ENCODE assay signal across 9 mouse cellular contexts in the genomic region with DNA sequence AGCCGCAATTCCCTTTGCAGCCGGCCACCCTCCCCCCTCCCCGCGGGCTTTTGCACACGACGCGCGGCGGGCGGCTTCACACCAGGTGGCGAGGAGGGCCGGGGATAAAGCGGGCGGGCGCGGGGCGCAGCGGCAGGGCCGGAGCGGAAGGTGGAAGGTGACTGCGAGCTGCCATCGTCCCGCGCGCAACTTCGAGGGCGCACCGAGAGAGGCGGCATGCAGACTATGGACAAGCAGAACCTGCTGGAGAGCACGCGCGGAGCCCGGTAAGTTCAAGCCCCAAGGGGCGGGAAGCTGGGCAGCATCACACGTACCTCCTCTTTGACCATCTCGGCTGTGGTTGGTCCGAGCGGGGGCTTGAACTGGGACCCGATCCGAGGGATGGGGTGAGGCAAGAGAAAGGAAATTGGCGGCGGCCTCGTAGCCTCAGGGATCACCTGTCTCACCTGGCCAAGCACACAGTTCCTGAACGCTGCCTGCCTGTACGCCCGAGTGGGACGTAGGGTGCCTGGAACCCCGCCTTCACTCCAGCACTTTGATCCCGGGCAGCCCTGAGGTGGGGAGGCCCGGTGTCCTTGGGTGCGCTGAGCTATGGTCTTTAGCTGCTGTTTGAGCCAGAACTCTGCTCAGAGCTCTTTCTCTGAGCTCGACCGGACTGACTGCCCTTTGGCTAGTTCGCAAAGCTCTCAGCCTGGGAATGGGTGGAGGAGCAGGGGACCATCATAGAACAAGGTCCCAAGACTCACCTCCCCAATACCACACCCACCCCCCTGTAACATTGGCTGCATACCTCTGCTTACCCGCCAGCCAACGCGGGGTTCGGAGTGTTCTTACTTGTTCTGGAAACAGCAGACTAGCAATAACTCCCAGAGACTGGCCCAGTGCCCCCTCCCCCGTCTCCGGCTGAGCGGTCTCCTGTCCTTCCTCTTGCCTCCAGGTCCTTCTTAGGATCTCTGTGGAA. TPM values are rescaled to one million over a fixed set of nuclear protein-coding genes. Genes with fewer than 3 reads are reported as not detected.
DNase-seq lines count a peak whose midpoint lies in the region; ATAC-seq and TF ChIP-seq lines count a peak whose summit lies in the region.
"Had no signal": no experiment of that assay in that cellular context is flagged by ENCODE, and none has a peak within 500 bp of the region (broad histone marks: within the 10 kb centered on the region; RNA-seq: fewer than 3 reads in every experiment).

A gene (plus strand): TSS at position 111 of the 961 bp plus-strand sequence.

- TF ChIP-seq CTCF in stomach, postnatal 0 days (IDR thresholded peaks at IDR 0.05; ENCODE audit: low read depth), result no peak

- H3K27ac ChIP-seq in heart, embryonic 11.5 days (ENCODE audit: low read depth, low read length), result no peak within 1 kb of the TSS
- H3K27ac ChIP-seq in hindbrain, embryonic 16.5 days (ENCODE audit: low read depth, low read length), result no peak within 1 kb of the TSS
- H3K27ac ChIP-seq in liver, embryonic 13.5 days, result no peak within 1 kb of the TSS
- H3K27ac ChIP-seq in stomach, postnatal 0 days (replicated peaks), result no peak within 1 kb of the TSS

- no peak for ATAC-seq in heart, embryonic 11.5 days (replicated peaks; ENCODE audit: insufficient number of reproducible peaks, low FRiP score, low TSS enrichment)
- ATAC-seq in common myeloid progenitor, adult 5-6 weeks (replicated peaks; ENCODE audit: low read depth, poor library complexity, severe bottlenecking), result 0 out of 2 replicates have a peak, but pooled peaks have one; percentile 42
- ATAC-seq in hindbrain, embryonic 16.5 days, result no peak
- ATAC-seq in liver, embryonic 13.5 days (ENCODE audit: low read depth), result no peak
- peak; percentile 25; the same call in 1 of the 2 replicates for ATAC-seq in stomach, postnatal 0 days (ENCODE audit: low FRiP score, low TSS enrichment)

- no peaks in the 10 kb centered on the region for H3K36me3 ChIP-seq in heart, embryonic 11.5 days (ENCODE audit: control insufficient read depth, insufficient read depth, low read length)
- H3K36me3 ChIP-seq in hindbrain, embryonic 16.5 days (ENCODE audit: control insufficient read depth, insufficient read depth, low read length), result no peaks in the 10 kb centered on the region
- H3K36me3 ChIP-seq in liver, embryonic 13.5 days, result no peaks in the 10 kb centered on the region
- H3K36me3 ChIP-seq in stomach, postnatal 0 days (ENCODE audit: control insufficient read depth, insufficient read depth, low read length), result no peaks in the 10 kb centered on the region

- 3% methylated on average over 61 of the region's 61 CpGs for WGBS in heart, embryonic 11.5 days (ENCODE audit: insufficient replicate concordance)
- WGBS in hindbrain, embryonic 16.5 days, result 2% methylated on average over 61 of the region's 61 CpGs
- 3% methylated on average over 61 of the region's 61 CpGs for WGBS in liver, embryonic 13.5 days (ENCODE audit: insufficient replicate concordance)
- WGBS in stomach, postnatal 0 days, result 4% methylated on average over 55 of the region's 61 CpGs

- H3K27me3 ChIP-seq in heart, embryonic 11.5 days (ENCODE audit: control insufficient read depth, insufficient read depth, low read length), result peaks cover 41% of the 10 kb centered on the region
- H3K27me3 ChIP-seq in hindbrain, embryonic 16.5 days (replicated peaks; ENCODE audit: control insufficient read depth, insufficient read depth, low read length), result peaks cover 25% of the 10 kb centered on the region
- peaks cover 64% of the 10 kb centered on the region for H3K27me3 ChIP-seq in liver, embryonic 13.5 days
- no peaks in the 10 kb centered on the region for H3K27me3 ChIP-seq in stomach, postnatal 0 days (ENCODE audit: control insufficient read depth, insufficient read depth, low read length)

- no peak for TF ChIP-seq EP300 in stomach, postnatal 0 days (optimal IDR thresholded peaks at IDR 0.05)

- no peaks in the 10 kb centered on the region for H3K9me3 ChIP-seq in heart, embryonic 11.5 days (replicated peaks; ENCODE audit: control insufficient read depth, low read length)
- no peaks in the 10 kb centered on the region for H3K9me3 ChIP-seq in hindbrain, embryonic 16.5 days (ENCODE audit: control insufficient read depth, low read length)
- no peaks in the 10 kb centered on the region for H3K9me3 ChIP-seq in liver, embryonic 13.5 days (replicated peaks)
- H3K9me3 ChIP-seq in stomach, postnatal 0 days (ENCODE audit: control insufficient read depth, low read length), result no peaks in the 10 kb centered on the region

- H3K9ac ChIP-seq in heart, embryonic 11.5 days (ENCODE audit: low read depth, low read length), result peak within 1 kb of the TSS; percentile 36; the same call in 1 of the 2 replicates
- no peak within 1 kb of the TSS for H3K9ac ChIP-seq in hindbrain, embryonic 16.5 days (ENCODE audit: low read depth, low read length)
- H3K9ac ChIP-seq in liver, embryonic 13.5 days, result no peak within 1 kb of the TSS
- H3K9ac ChIP-seq in stomach, postnatal 0 days (ENCODE audit: low read length), result no peak within 1 kb of the TSS

- H3K4me1 ChIP-seq in heart, embryonic 11.5 days (ENCODE audit: control insufficient read depth, insufficient read depth, low read length), result peaks cover 15% of the 10 kb centered on the region
- peaks cover 7% of the 10 kb centered on the region for H3K4me1 ChIP-seq in hindbrain, embryonic 16.5 days (ENCODE audit: control insufficient read depth, insufficient read depth, low read depth, low read length)
- H3K4me1 ChIP-seq in liver, embryonic 13.5 days (replicated peaks), result peaks cover 15% of the 10 kb centered on the region
- H3K4me1 ChIP-seq in stomach, postnatal 0 days (replicated peaks; ENCODE audit: control insufficient read depth, insufficient read depth), result no peaks in the 10 kb centered on the region

- peak within 1 kb of the TSS; percentile 66 for H3K4me2 ChIP-seq in heart, embryonic 11.5 days
- H3K4me2 ChIP-seq in hindbrain, embryonic 16.5 days (ENCODE audit: low read length), result peak within 1 kb of the TSS; percentile 46
- peak within 1 kb of the TSS; percentile 47 for H3K4me2 ChIP-seq in liver, embryonic 13.5 days
- peak within 1 kb of the TSS; percentile 43 for H3K4me2 ChIP-seq in stomach, postnatal 0 days (replicated peaks; ENCODE audit: low read depth)

- peak within 1 kb of the TSS; percentile 36 for H3K4me3 ChIP-seq in heart, embryonic 11.5 days (ENCODE audit: low read depth, low read length)
- H3K4me3 ChIP-seq in hindbrain, embryonic 16.5 days (ENCODE audit: low read length), result peak within 1 kb of the TSS; percentile 24
- H3K4me3 ChIP-seq in liver, embryonic 13.5 days (replicated peaks), result peak within 1 kb of the TSS; percentile 33
- H3K4me3 ChIP-seq in stomach, postnatal 0 days (ENCODE audit: low read depth, low read length), result peak within 1 kb of the TSS; percentile 29
- H3K4me3 ChIP-seq: erythroblast, embryonic 14.5 days had no signal

- DNase-seq in heart, postnatal 4 days, result no peak
- no peak for DNase-seq in liver, embryonic 13.5 days
- peak; percentile 48 for DNase-seq in stomach, postnatal 0 days (ENCODE audit: low spot score)
- DNase-seq in gastrocnemius, postnatal 4 days (ENCODE audit: low spot score in 2 of 2), result no peak
- DNase-seq in Muller cell, postnatal 12 days (ENCODE audit: inconsistent ontology term), result no peak

RNA-seq across cellular contexts. Expression of the gene that starts here (rescaled TPM):
- polyA plus RNA-seq in heart, embryonic 11.5 days (2014; fragmentation: Nextera tagmentation; extraction: Ambion mirVana), result 0.26 TPM in 1 of 2 replicates, not detected in the other
- total RNA-seq in heart, postnatal 4 days (2021), result under 1 TPM; 0.29 to 0.61 TPM
- total RNA-seq in common myeloid progenitor, adult 5-6 weeks (2017), result not detected in 2 replicates
- polyA plus RNA-seq in hindbrain, embryonic 16.5 days (2015; fragmentation: Nextera tagmentation; extraction: Ambion mirVana), result 0.17 and 0.25 TPM in 2 replicates
- polyA plus RNA-seq in liver, embryonic 13.5 days (2015; fragmentation: Nextera tagmentation; extraction: Ambion mirVana), result not detected in 2 replicates
- polyA plus RNA-seq in stomach, postnatal 0 days (2015; fragmentation: Nextera tagmentation; extraction: Ambion mirVana), result 0.06 and 0.07 TPM in 2 replicates
- under 1 TPM; 0.44 to 0.54 TPM for total RNA-seq in gastrocnemius, postnatal 4 days (2021)
- polyA plus RNA-seq: erythroblast, embryonic 14.5 days had no signal

Comparison
In these comparisons a context has a peak if more than half of its experiments do, and no peak if none do; other contexts are left out.
1. Peak in ATAC-seq in common myeloid progenitor, adult 5-6 weeks; RNA of the gene not detected or under 1 TPM.
2. Peak in DNase-seq, ATAC-seq, H3K4me3 ChIP-seq and H3K4me2 ChIP-seq in stomach, postnatal 0 days; RNA of the gene not detected or under 1 TPM.